Mouse (Mus musculus) spleen, adult 2 months (tissue): ENCODE measurements around the gene Dbi. TPM values are rescaled to one million over a fixed set of nuclear protein-coding genes. Genes with fewer than 3 reads are reported as not detected.

ENCODE experiments used
- DNase-seq, 2 experiments: peaks; one replicate each; pipeline versions ENCODE4 v3.0.0 to v3.0.0-alpha.2; 2012 to 2021; ENCODE audit warnings: low spot score in 2 of 2, low read depth in 1 of 2
- H3K27ac ChIP-seq: fragments of 200-500 bp; 2 replicates; pipeline ENCODE4 v1.5.1; 2012; ENCODE audit warnings: low read length, inconsistent platforms; ENCODE audit not compliant: insufficient read depth
- H3K27me3 ChIP-seq: fragments of 200-500 bp; 2 replicates; pipeline ENCODE4 v1.6.1; 2012; ENCODE audit warnings: mild to moderate bottlenecking, moderate library complexity, low read length, inconsistent platforms; ENCODE audit not compliant: control insufficient read depth, insufficient read depth
- H3K36me3 ChIP-seq: fragments of 200-500 bp; 2 replicates; pipeline ENCODE4 v1.6.1; 2012; ENCODE audit warnings: mild to moderate bottlenecking, low read length, inconsistent platforms; ENCODE audit not compliant: control insufficient read depth, insufficient read depth
- H3K4me1 ChIP-seq: fragments of 200-500 bp; 2 replicates; pipeline ENCODE4 v1.6.1; 2011; ENCODE audit warnings: inconsistent platforms; ENCODE audit not compliant: control insufficient read depth, insufficient read depth, insufficient read length
- H3K4me3 ChIP-seq: fragments of 200-500 bp; 2 replicates; pipeline ENCODE4 v1.5.1; 2011; ENCODE audit warnings: mild to moderate bottlenecking, inconsistent platforms; ENCODE audit not compliant: insufficient read depth, insufficient read length; ENCODE audit errors: extremely low read depth
- CTCF ChIP-seq: fragments of 200-500 bp; IDR thresholded peaks from 2 replicates; pipeline ENCODE4 v1.5.1; 2011; ENCODE audit warnings: mild to moderate bottlenecking, inconsistent platforms; ENCODE audit not compliant: insufficient read depth, insufficient read length, insufficient replicate concordance; ENCODE audit errors: extremely low read depth
- POLR2A ChIP-seq: fragments of 200-500 bp; IDR thresholded peaks from 2 replicates; pipeline ENCODE4 v1.6.1; 2011; ENCODE audit warnings: low read depth, low read length, inconsistent platforms
- WGBS: fragments of 180-500 bp; shearing (Covaris S2); methylation state at CpG from one replicate; pipeline ENCODE4 v1.1.7; 2018; 5-methylcytosine and 5-hydroxymethylcytosine counted together
- polyA plus RNA-seq: library from polyadenylated mRNA; depleted of rRNA; stranded (reverse); fragments of >200 nt; gene quantifications from 2 replicates; pipeline ENCODE4 v1.2.3, GENCODE M21; 2012

Dbi gene
- polyA plus RNA-seq, 1 experiment: 37.2 TPM

- H3K4me3 ChIP-seq: no peak overlapping the region
- H3K36me3 ChIP-seq: no peaks in the 10 kb centered on the region
- WGBS: 66% methylated on average over 8 of the region's 8 CpGs
- TF ChIP-seq CTCF (no peak), POLR2A (no peak)
- H3K27ac ChIP-seq: 0 out of 2 replicates have a peak overlapping the region, but pooled peaks have one; percentile 3
- H3K4me1 ChIP-seq: peaks cover 8% of the 10 kb centered on the region; the same call in 1 of the 2 replicates
- no peak for DNase-seq
- no peaks in the 10 kb centered on the region for H3K27me3 ChIP-seq
Measured at GRCm38 (mm10) chr1:120122634-120123383, 1.9 kb upstream of the Dbi start.

GRCm38 (mm10) chr1:120121930-120122530 is 1.2 kb upstream of the Dbi start:
- TF ChIP-seq CTCF: no peak
- TF ChIP-seq POLR2A: no peak
- H3K4me1 ChIP-seq: peaks cover 8% of the 10 kb centered on the region; the same call in 1 of the 2 replicates
- H3K4me3 ChIP-seq: peak overlapping the region; percentile 87; the same call in 1 of the 2 replicates

GRCm38 (mm10) chr1:120120141-120120968 is 523 bp downstream of the Dbi start:
- WGBS: 11% methylated on average over 24 of the region's 24 CpGs
- peak overlapping the region; percentile 87 for H3K4me3 ChIP-seq
- H3K27me3 ChIP-seq: no peaks in the 10 kb centered on the region
- no peak for DNase-seq
- TF ChIP-seq POLR2A (no peak; the same call in 1 of the 2 replicates), CTCF (no peak)
- peaks cover 7% of the 10 kb centered on the region for H3K36me3 ChIP-seq
- peak overlapping the region; percentile 84 for H3K27ac ChIP-seq
- peaks cover 8% of the 10 kb centered on the region; the same call in 1 of the 2 replicates for H3K4me1 ChIP-seq

More at GRCm38 (mm10) chr1:120121930-120122530, 1.2 kb upstream of the Dbi start:
- Histone ChIP-seq H3K36me3 (no peaks in the 10 kb centered on the region), H3K27me3 (no peaks in the 10 kb centered on the region), H3K27ac (peak overlapping the region; percentile 87; the same call in 1 of the 2 replicates)
- DNase-seq: no peak
- WGBS: 50% methylated on average over 9 of the region's 9 CpGs

DNA sequence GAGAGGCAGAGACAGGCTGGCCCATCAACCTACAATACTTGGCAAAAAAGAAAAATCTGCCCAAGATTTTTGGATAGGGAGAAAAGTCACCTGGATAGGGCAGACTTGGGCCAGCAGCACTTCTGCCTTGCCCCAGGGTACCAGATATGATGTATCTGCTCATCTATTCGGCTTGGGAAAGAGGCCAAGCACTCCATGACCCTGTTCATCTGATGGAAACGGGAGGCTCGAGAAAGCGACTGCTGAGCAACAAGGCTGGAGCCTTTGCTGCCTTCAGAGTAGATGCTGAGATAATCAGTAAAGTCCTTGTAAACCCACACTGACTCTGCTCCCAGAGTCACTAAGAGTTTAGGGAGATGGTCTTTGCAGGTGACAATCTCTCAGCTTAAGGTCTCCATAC is 1.5 kb downstream of the Dbi start:
- Histone ChIP-seq H3K4me1 (peaks cover 8% of the 10 kb centered on the region; the same call in 1 of the 2 replicates), H3K27ac (no peak overlapping the region), H3K4me3 (no peak overlapping the region), H3K27me3 (no peaks in the 10 kb centered on the region), H3K36me3 (peaks cover 15% of the 10 kb centered on the region)
- no peak for TF ChIP-seq POLR2A
- TF ChIP-seq CTCF: no peak
- 89% methylated on average over 4 of the region's 4 CpGs for WGBS
- no peak for DNase-seq

GRCm38 (mm10) chr1:120118854-120119253 is 2.0 kb downstream of the Dbi start:
- WGBS: 93% methylated on average over 2 of the region's 2 CpGs
- Histone ChIP-seq H3K36me3 (peaks cover 17% of the 10 kb centered on the region), H3K4me1 (peaks cover 8% of the 10 kb centered on the region; the same call in 1 of the 2 replicates), H3K4me3 (no peak overlapping the region), H3K27me3 (no peaks in the 10 kb centered on the region), H3K27ac (no peak overlapping the region)
- DNase-seq: no peak
- TF ChIP-seq POLR2A: no peak
- TF ChIP-seq CTCF: no peak

- H3K4me1 ChIP-seq: no peaks in the 10 kb centered on the region; the same call in 1 of the 2 replicates
- WGBS: 91% methylated on average over 11 of the region's 11 CpGs
- no peak for DNase-seq
- no peak overlapping the region for H3K4me3 ChIP-seq
- H3K36me3 ChIP-seq: peaks cover 17% of the 10 kb centered on the region
- no peak overlapping the region for H3K27ac ChIP-seq
- no peak for TF ChIP-seq CTCF
- no peak for TF ChIP-seq POLR2A
- H3K27me3 ChIP-seq: no peaks in the 10 kb centered on the region
Measured at GRCm38 (mm10) chr1:120116106-120116505, 4.8 kb downstream of the Dbi start.
